Mouse (Mus musculus) embryonic fibroblast, embryonic 13.5 days (primary cell): ENCODE measurements around the gene Pin1rt1.

Experiments used
- CTCF ChIP-seq: IDR thresholded peaks from 2 replicates; pipeline ENCODE4 v1.5.1; 2011; ENCODE audit warnings: mild to moderate bottlenecking, control low read depth, low read length, moderate library complexity, borderline replicate concordance; ENCODE audit not compliant: insufficient read depth
- POLR2A ChIP-seq: IDR thresholded peaks from 2 replicates; pipeline ENCODE4 v1.6.1; 2011; ENCODE audit warnings: low read depth, mild to moderate bottlenecking, control low read depth, low read length, moderate library complexity

DNA sequence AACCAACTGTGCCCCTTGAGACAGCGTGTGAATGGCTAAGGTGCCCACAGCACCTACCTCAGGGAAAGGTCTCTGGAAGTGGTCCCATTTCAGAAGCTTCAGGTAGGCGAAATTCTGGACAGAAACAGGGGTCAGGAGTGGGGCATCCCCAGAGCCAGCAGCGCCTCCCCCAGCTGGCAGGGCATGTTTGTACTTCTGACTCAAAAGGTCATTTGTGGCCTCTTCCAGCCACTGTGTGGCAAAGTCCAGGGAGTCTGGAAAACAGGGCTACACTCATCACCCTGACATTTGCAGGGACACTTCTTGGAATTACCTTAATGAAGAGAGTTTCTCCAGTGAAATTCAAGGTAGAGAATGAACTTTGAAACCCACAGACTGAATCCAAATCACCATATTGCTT is 27.9 kb downstream of the Pin1rt1 start:
- no peak for TF ChIP-seq POLR2A
- TF ChIP-seq CTCF, result no peak
